ENCODE assay signal across 23 mouse cellular contexts in genomic region chr14:14002771-14003170, GRCm38 (mm10). TPM values are rescaled to one million over a fixed set of nuclear protein-coding genes. Genes with fewer than 3 reads are reported as not detected.
DNase-seq lines count a peak whose midpoint lies in the region; ATAC-seq and TF ChIP-seq lines count a peak whose summit lies in the region.
"Had no signal": no experiment of that assay in that cellular context is flagged by ENCODE, and none has a peak within 500 bp of the region (broad histone marks: within the 10 kb centered on the region; RNA-seq: fewer than 3 reads in every experiment).

No protein-coding gene starts in this region.

- H3K27me3 ChIP-seq in MEL (ENCODE audit: control insufficient read depth in 1 of 2, insufficient read depth in 2 of 2, low read length in 2 of 2): no peaks in the 10 kb centered on the region
- H3K27me3 ChIP-seq: embryonic facial prominence, embryonic 12.5 days; forebrain, embryonic 12.5 days had no signal

- no peak for TF ChIP-seq EP300 in MEL (IDR thresholded peaks at IDR 0.05; ENCODE audit: low read depth in 1 of 2, low read length in 2 of 2)

- no peak overlapping the region for H3K4me3 ChIP-seq in MEL (ENCODE audit: control insufficient read depth in 1 of 2, insufficient read depth in 1 of 2, low read depth in 2 of 2, low read length in 2 of 2)
- H3K4me3 ChIP-seq: embryonic facial prominence, embryonic 10.5 days; embryonic facial prominence, embryonic 12.5 days; forebrain, embryonic 10.5 days; forebrain, embryonic 12.5 days had no signal

- no peaks in the 10 kb centered on the region for H3K9me3 ChIP-seq in MEL (replicated peaks; ENCODE audit: insufficient read depth, low read length)
- H3K9me3 ChIP-seq: embryonic facial prominence, embryonic 10.5 days; embryonic facial prominence, embryonic 12.5 days; forebrain, embryonic 10.5 days; forebrain, embryonic 12.5 days; G1E had no signal

- peak; percentile 87 for ATAC-seq in granulocyte monocyte progenitor cell, adult 5-6 weeks (replicated peaks; ENCODE audit: poor library complexity, severe bottlenecking)
- ATAC-seq in megakaryocyte progenitor cell, adult 5-6 weeks (replicated peaks; ENCODE audit: poor library complexity): peak; percentile 65; the same call in 1 of the 2 replicates
- ATAC-seq in erythroid progenitor cell, adult 5-6 weeks (replicated peaks; ENCODE audit: low FRiP score, poor library complexity, severe bottlenecking): no peak
- ATAC-seq: forebrain, embryonic 14.5 days; forebrain, embryonic 16.5 days had no signal

- H3K9ac ChIP-seq in MEL (ENCODE audit: control insufficient read depth, low read depth, low read length, poor library complexity, severe bottlenecking): no peak overlapping the region
- H3K9ac ChIP-seq: embryonic facial prominence, embryonic 12.5 days; forebrain, embryonic 12.5 days had no signal

- H3K27ac ChIP-seq in MEL (ENCODE audit: control insufficient read depth, low read depth, low read length): no peak overlapping the region
- H3K27ac ChIP-seq: embryonic facial prominence, embryonic 10.5 days; embryonic facial prominence, embryonic 12.5 days; forebrain, embryonic 10.5 days; forebrain, embryonic 12.5 days had no signal

- no peak for TF ChIP-seq POLR2A in MEL (IDR thresholded peaks at IDR 0.05; ENCODE audit: control insufficient read depth in 1 of 2, insufficient read depth in 1 of 2, low read depth in 1 of 2, low read length in 2 of 2, poor library complexity in 1 of 2)

- DNase-seq in A20 (ENCODE audit: low read depth, low spot score) (peak; percentile 32), MEL (ENCODE audit: low read depth, low spot score) (peak; percentile 45), adipocyte (ENCODE audit: low spot score) (no peak)
- no peak for DNase-seq in heart, adult 8-10 months (ENCODE audit: low spot score)
- DNase-seq: adrenal gland, adult 2 months; adrenal gland, postnatal 10 days; adrenal gland, postnatal 25 days; cerebellum, adult 11 months; cerebellum, adult 18-20 months; cerebellum, adult 8-10 months; cerebellum, adult 9-11 months; cerebellum, postnatal 14 days; cerebellum, postnatal 36 days had no signal

- no peak for TF ChIP-seq RAD21 in MEL (IDR thresholded peaks at IDR 0.05; ENCODE audit: low read depth, low read length)

- peaks cover 0 to 2% of the 10 kb centered on the region in 2 experiments; a peak in 2 of 4 replicates for H3K36me3 ChIP-seq in MEL (ENCODE audit: control insufficient read depth in 1 of 2, insufficient read depth in 2 of 2, low read length in 2 of 2)
- H3K36me3 ChIP-seq: embryonic facial prominence, embryonic 10.5 days; embryonic facial prominence, embryonic 12.5 days; forebrain, embryonic 10.5 days; forebrain, embryonic 12.5 days; G1E had no signal

- H3K79me2 ChIP-seq in MEL (ENCODE audit: control insufficient read depth, insufficient read depth, low read length, poor library complexity): no peaks in the 10 kb centered on the region

- no peak for TF ChIP-seq CTCF in MEL (IDR thresholded peaks at IDR 0.05 in 2 of 3, conservative IDR thresholded peaks at IDR 0.05 in 1 of 3; ENCODE audit: control insufficient read depth in 1 of 3, insufficient read depth in 1 of 3, low read depth in 2 of 3, low read length in 3 of 3, poor library complexity in 1 of 3, severe bottlenecking in 1 of 3)

- H3K4me1 ChIP-seq in MEL (ENCODE audit: control insufficient read depth in 1 of 2, insufficient read depth in 2 of 2, low read length in 2 of 2): peaks cover 0 to 5% of the 10 kb centered on the region in 2 experiments; a peak in 2 of 4 replicates
- H3K4me1 ChIP-seq: embryonic facial prominence, embryonic 10.5 days; embryonic facial prominence, embryonic 12.5 days; forebrain, embryonic 10.5 days; forebrain, embryonic 12.5 days had no signal

TF ChIP-seq in MEL, 35 proteins besides CTCF, POLR2A, EP300 and RAD21:
- no peak for TF ChIP-seq KAT2A (conservative IDR thresholded peaks at IDR 0.05; ENCODE audit: low read depth, low read length)
- no peak for TF ChIP-seq ZC3H11A (IDR thresholded peaks at IDR 0.05; ENCODE audit: low read depth, low read length)
- TF ChIP-seq MYB (IDR thresholded peaks at IDR 0.05; ENCODE audit: low read depth, low read length): no peak
- TF ChIP-seq POLR2AphosphoS5 (IDR thresholded peaks at IDR 0.05; ENCODE audit: borderline replicate concordance, low read depth, low read length): no peak

RNA-seq across cellular contexts. Expression of gene Thoc7, which starts 41.1 kb away (rescaled TPM):
- 121 and 126 TPM in 2 replicates for total RNA-seq in MEL (2012; rRNA removed)
- 10 to 100 TPM in 1 of 2 experiments, not detected in 1; 85.8 TPM for polyA plus RNA-seq in MEL (2012; ENCODE audit: insufficient read depth in 1 of 2, insufficient read length in 2 of 2, low read depth in 1 of 2, low replicate concordance in 2 of 2, missing spikeins in 1 of 2)
- 188 and 219 TPM in 2 replicates for total RNA-seq in granulocyte monocyte progenitor cell, adult 5-6 weeks (2014; fragmentation: Nextera tagmentation)
- total RNA-seq in granulocyte monocyte progenitor cell, adult 5-6 weeks (2017): 347 and 460 TPM in 2 replicates
- 296 and 301 TPM in 2 replicates for total RNA-seq in megakaryocyte progenitor cell, adult 5-6 weeks (2015)
- total RNA-seq in megakaryocyte progenitor cell, adult 5-6 weeks (2017): 248 and 345 TPM in 2 replicates
- total RNA-seq in erythroid progenitor cell, adult 5-6 weeks (2015; ENCODE audit: low replicate concordance): 139 and 171 TPM in 2 replicates
- total RNA-seq in erythroid progenitor cell, adult 5-6 weeks (2017; ENCODE audit: low replicate concordance): 116 and 149 TPM in 2 replicates
- 10 to 100 TPM; 80.7 to 94.7 (median 81.9) TPM for total RNA-seq in heart, adult 8-10 months (2022)

RNA-seq across cellular contexts. Expression of gene Atxn7, which starts 41.5 kb away (rescaled TPM):
- total RNA-seq in MEL (2012; rRNA removed): 2.3 and 2.7 TPM in 2 replicates
- polyA plus RNA-seq in MEL (2012; ENCODE audit: insufficient read depth in 1 of 2, insufficient read length in 2 of 2, low read depth in 1 of 2, low replicate concordance in 2 of 2, missing spikeins in 1 of 2): 1 to 10 TPM in 1 of 2 experiments, not detected in 1; 7.7 TPM
- 14.3 and 14.6 TPM in 2 replicates for total RNA-seq in granulocyte monocyte progenitor cell, adult 5-6 weeks (2014; fragmentation: Nextera tagmentation)
- 11.3 and 20.3 TPM in 2 replicates for total RNA-seq in granulocyte monocyte progenitor cell, adult 5-6 weeks (2017)
- total RNA-seq in megakaryocyte progenitor cell, adult 5-6 weeks (2015): 13.4 and 16.0 TPM in 2 replicates
- 14.6 and 14.8 TPM in 2 replicates for total RNA-seq in megakaryocyte progenitor cell, adult 5-6 weeks (2017)
- total RNA-seq in erythroid progenitor cell, adult 5-6 weeks (2015; ENCODE audit: low replicate concordance): 6.5 and 18.4 TPM in 2 replicates
- total RNA-seq in erythroid progenitor cell, adult 5-6 weeks (2017; ENCODE audit: low replicate concordance): 14.2 and 37.3 TPM in 2 replicates
- 10 to 100 TPM; 12.5 to 17.3 (median 16.1) TPM for total RNA-seq in heart, adult 8-10 months (2022)

Comparison
In these comparisons a context has a peak if more than half of its experiments do, and no peak if none do; other contexts are left out.
1. DNase-seq: peak in A20 (single experiment) and MEL (single experiment); none in adipocyte (single experiment) and heart, adult 8-10 months (single experiment).